Mouse (Mus musculus) MEL (cell line): ENCODE measurements around the gene Dpysl4. TPM values are rescaled to one million over a fixed set of nuclear protein-coding genes. Genes with fewer than 3 reads are reported as not detected.

Source experiments
- DNase-seq: peaks from one replicate; pipeline ENCODE4 v3.0.0; 2011; ENCODE audit warnings: low read depth, low spot score
- H3K27ac ChIP-seq: 2 replicates; pipeline ENCODE4 v1.5.1; 2012; ENCODE audit warnings: low read depth, mild to moderate bottlenecking, control low read depth, low read length, moderate library complexity; ENCODE audit not compliant: control insufficient read depth
- H3K27me3 ChIP-seq, 2 experiments: fragments of 150-350 bp in 1 of 2; sonication (generic) in 1 of 2; 2 replicates each; pipeline ENCODE4 v1.6.1; 2012; ENCODE audit warnings: low read length in 2 of 2, mild to moderate bottlenecking in 2 of 2, improper control_type of control experiment in 1 of 2, moderate library complexity in 1 of 2; ENCODE audit not compliant: insufficient read depth in 2 of 2, control insufficient read depth in 1 of 2
- H3K36me3 ChIP-seq, 2 experiments: 2 replicates each; pipeline ENCODE4 v1.6.1; 2012 to 2014; ENCODE audit warnings: low read length in 2 of 2, improper control_type of control experiment in 1 of 2, inconsistent platforms in 1 of 2, mild to moderate bottlenecking in 1 of 2; ENCODE audit not compliant: insufficient read depth in 2 of 2, control insufficient read depth in 1 of 2
- H3K4me1 ChIP-seq, 2 experiments: fragments of 150-350 bp in 1 of 2; sonication (generic) in 1 of 2; 2 replicates each; pipeline ENCODE4 v1.6.1; 2012; ENCODE audit warnings: low read length in 2 of 2, improper control_type of control experiment in 1 of 2, mild to moderate bottlenecking in 1 of 2; ENCODE audit not compliant: insufficient read depth in 2 of 2, control insufficient read depth in 1 of 2
- H3K4me3 ChIP-seq, 2 experiments: fragments of 150-350 bp in 1 of 2; sonication (generic) in 1 of 2; 2 replicates each; pipeline ENCODE4 v1.5.1; 2012; ENCODE audit warnings: low read depth in 2 of 2, low read length in 2 of 2, mild to moderate bottlenecking in 2 of 2, moderate library complexity in 2 of 2, control low read depth in 1 of 2, improper control_type of control experiment in 1 of 2; ENCODE audit not compliant: control insufficient read depth in 1 of 2, insufficient read depth in 1 of 2
- H3K79me2 ChIP-seq: 2 replicates; pipeline ENCODE4 v1.6.1; 2012; ENCODE audit warnings: mild to moderate bottlenecking, low read length, moderate library complexity; ENCODE audit not compliant: control insufficient read depth, poor library complexity, insufficient read depth
- H3K9ac ChIP-seq: 2 replicates; pipeline ENCODE4 v1.6.1; 2012; ENCODE audit warnings: low read depth, mild to moderate bottlenecking, control low read depth, low read length, moderate library complexity; ENCODE audit not compliant: control insufficient read depth, poor library complexity, severe bottlenecking
- H3K9me3 ChIP-seq: fragments of 150-350 bp; sonication (generic); replicated peaks from 2 replicates; pipeline ENCODE4 v1.6.1; 2012; ENCODE audit warnings: mild to moderate bottlenecking, low read length, improper control_type of control experiment, moderate library complexity; ENCODE audit not compliant: insufficient read depth
- CHD2 ChIP-seq: IDR thresholded peaks from 2 replicates; pipeline ENCODE4 v1.6.1; 2011; ENCODE audit warnings: low read length, improper control_type of control experiment
- CTCF ChIP-seq, 3 experiments: IDR thresholded peaks in 2 of 3; conservative IDR thresholded peaks in 1 of 3; 2 replicates each; pipeline ENCODE4 v1.5.1; 2011 to 2012; ENCODE audit warnings: low read length in 3 of 3, low read depth in 2 of 3, mild to moderate bottlenecking in 2 of 3, improper control_type of control experiment in 1 of 3, inconsistent platforms in 1 of 3, mixed read lengths in 1 of 3, moderate library complexity in 1 of 3; ENCODE audit not compliant: control insufficient read depth in 1 of 3, insufficient read depth in 1 of 3, poor library complexity in 1 of 3, severe bottlenecking in 1 of 3
- ETS1 ChIP-seq: IDR thresholded peaks from 2 replicates; pipeline ENCODE4 v1.6.1; 2012; ENCODE audit warnings: low read depth, mild to moderate bottlenecking, inconsistent platforms, low read length, improper control_type of control experiment, moderate library complexity
- MAFK ChIP-seq: IDR thresholded peaks from 2 replicates; pipeline ENCODE4 v1.6.1; 2011; ENCODE audit warnings: low read depth, mild to moderate bottlenecking, low read length, improper control_type of control experiment, borderline replicate concordance
- NRF1 ChIP-seq: IDR thresholded peaks from 2 replicates; pipeline ENCODE4 v1.6.1; 2014; ENCODE audit warnings: low read depth, mild to moderate bottlenecking, inconsistent platforms, low read length, improper control_type of control experiment, moderate library complexity; ENCODE audit not compliant: poor library complexity, insufficient read depth, severe bottlenecking
- POLR2AphosphoS5 ChIP-seq: IDR thresholded peaks from 2 replicates; pipeline ENCODE4 v1.6.1; 2012; ENCODE audit warnings: low read depth, borderline replicate concordance, mild to moderate bottlenecking, inconsistent platforms, low read length, moderate library complexity, mixed read lengths
- RAD21 ChIP-seq: IDR thresholded peaks from 2 replicates; pipeline ENCODE4 v1.6.1; 2011; ENCODE audit warnings: mild to moderate bottlenecking, low read depth, low read length, improper control_type of control experiment
- RCOR1 ChIP-seq: IDR thresholded peaks from 2 replicates; pipeline ENCODE4 v1.6.1; 2012; ENCODE audit warnings: low read depth, mild to moderate bottlenecking, inconsistent platforms, low read length, improper control_type of control experiment
- SMC3 ChIP-seq: IDR thresholded peaks from 2 replicates; pipeline ENCODE4 v1.6.1; 2011; ENCODE audit warnings: low read depth, low read length, improper control_type of control experiment
- ZNF384 ChIP-seq: IDR thresholded peaks from 2 replicates; pipeline ENCODE4 v1.6.1; 2012; ENCODE audit warnings: low read depth, mild to moderate bottlenecking, inconsistent platforms, low read length, improper control_type of control experiment
- polyA plus RNA-seq, 2 experiments: library from polyadenylated mRNA; stranded (reverse) in 1 of 2; unstranded in 1 of 2; fragments of >175 nt in 1 of 2; fragments of >200 nt in 1 of 2; gene quantifications; 2 replicates each; pipeline versions ENCODE4 v1.2.1 to v1.2.4; 2012; ENCODE audit warnings: low replicate concordance in 2 of 2, low read depth in 1 of 2; ENCODE audit not compliant: insufficient read length in 2 of 2, insufficient read depth in 1 of 2, missing spikeins in 1 of 2
- total RNA-seq: library from RNA; depleted of rRNA; stranded (reverse); fragments of 300-350 nt; gene quantifications from 2 replicates; pipeline ENCODE4 v1.2.3, GENCODE M21; 2012

Gene Dpysl4
- total and polyA plus RNA-seq, 3 experiments: not detected

- TF ChIP-seq CTCF (IDR thresholded peaks at IDR 0.05 in 2 of 3, conservative IDR thresholded peaks at IDR 0.05 in 1 of 3; ENCODE audit: control insufficient read depth in 1 of 3, insufficient read depth in 1 of 3, low read depth in 2 of 3, low read length in 3 of 3, poor library complexity in 1 of 3, severe bottlenecking in 1 of 3) (peak; percentile 44 to 55 (median 48)), POLR2AphosphoS5 (no peak), RCOR1 (no peak), SMC3 (peak; percentile 8; the same call in 1 of the 2 replicates), NRF1 (no peak), RAD21 (peak; percentile 42)
- H3K9ac ChIP-seq: no peak overlapping the region
- H3K79me2 ChIP-seq: no peaks in the 10 kb centered on the region
- no peaks in the 10 kb centered on the region for H3K4me1 ChIP-seq
- H3K27me3 ChIP-seq: no peaks in the 10 kb centered on the region
- DNase-seq: peak; percentile 16
- no peak overlapping the region for H3K27ac ChIP-seq
- H3K4me3 ChIP-seq: no peak overlapping the region
- no peaks in the 10 kb centered on the region for H3K36me3 ChIP-seq
- no peaks in the 10 kb centered on the region for H3K9me3 ChIP-seq
Observed at GRCm38 (mm10) chr7:139080714-139081113, 5.1 kb upstream of the Dpysl4 start.

GRCm38 (mm10) chr7:139081158-139081557 lies 4.6 kb upstream of the Dpysl4 start:
- H3K36me3 ChIP-seq: no peaks in the 10 kb centered on the region
- H3K27ac ChIP-seq: no peak overlapping the region
- no peaks in the 10 kb centered on the region for H3K4me1 ChIP-seq
- H3K27me3 ChIP-seq: no peaks in the 10 kb centered on the region
- DNase-seq: no peak
- H3K9me3 ChIP-seq: no peaks in the 10 kb centered on the region
- no peak overlapping the region for H3K4me3 ChIP-seq
- TF ChIP-seq POLR2AphosphoS5: no peak
- no peak for TF ChIP-seq ETS1
- H3K9ac ChIP-seq: no peak overlapping the region
- H3K79me2 ChIP-seq: no peaks in the 10 kb centered on the region

GRCm38 (mm10) chr7:139082281-139082680 lies 3.5 kb upstream of the Dpysl4 start:
- Histone ChIP-seq H3K4me3 (no peak overlapping the region), H3K9me3 (no peaks in the 10 kb centered on the region), H3K36me3 (no peaks in the 10 kb centered on the region), H3K4me1 (no peaks in the 10 kb centered on the region), H3K9ac (no peak overlapping the region), H3K27ac (no peak overlapping the region), H3K27me3 (no peaks in the 10 kb centered on the region), H3K79me2 (no peaks in the 10 kb centered on the region)
- no peak for DNase-seq
- TF ChIP-seq MAFK (no peak), CHD2 (no peak), ZNF384 (no peak)
